Mouse (Mus musculus) megakaryocyte, adult 5-6 weeks (primary cell): ENCODE results near the gene Rmi2. TPM values are rescaled to one million over a fixed set of nuclear protein-coding genes. Genes with fewer than 3 reads are reported as not detected.
A peak's percentile ranks its signal among the peaks of the same experiment; 100 is the strongest.
"Not testable (repeated sequence)": the region's sequence is repeated elsewhere in the genome, so short reads cannot be mapped to it uniquely, and the experiment has no call there.

Source experiments
- ATAC-seq: 2 replicates; pipeline ENCODE4 v1.8.0; 2016; ENCODE audit warnings: mild to moderate bottlenecking, inconsistent platforms; ENCODE audit not compliant: poor library complexity, severe bottlenecking
- total RNA-seq, 2 experiments: library from RNA; stranded (forward) in 1 of 2; stranded (reverse) in 1 of 2; fragments of 153-499, 151-499 nt in 1 of 2; fragments of 221-1000, 200-1000 nt in 1 of 2; gene quantifications; 2 replicates each; pipeline versions ENCODE4 v1.2.3 to v1.2.4; 2015 to 2017

The Rmi2 gene
- total RNA-seq (2015): 3.6 and 4.8 TPM in 2 replicates
- 2.9 TPM in 2 replicates for total RNA-seq (2017)

GRCm38 (mm10) chr16:10834911-10835587 lies at the start of gene Rmi2:
Rmi2 (plus strand) TSS chr16:10835059.
- peak; percentile 77 for ATAC-seq

GRCm38 (mm10) chr16:10785371-10786231 lies 49.3 kb upstream of the Rmi2 start, which contains the start of gene Socs1:
Socs1 (minus strand) TSS chr16:10785536.
- ATAC-seq: peak; percentile 60

- peak; percentile 61 for ATAC-seq
Observed at GRCm38 (mm10) chr16:10786288-10786687, 48.6 kb upstream of the Rmi2 start.

GRCm38 (mm10) chr16:10786782-10787547 lies 47.9 kb upstream of the Rmi2 start:
- ATAC-seq: no peak

- no peak for ATAC-seq
Observed at GRCm38 (mm10) chr16:10787548-10788058, 47.3 kb upstream of the Rmi2 start.

GRCm38 (mm10) chr16:10788271-10788670 lies 46.6 kb upstream of the Rmi2 start, which contains the start of gene Tnp2:
Tnp2 (minus strand) TSS chr16:10788660.
- no peak for ATAC-seq

GRCm38 (mm10) chr16:10788866-10789265 lies 46.0 kb upstream of the Rmi2 start:
- no peak for ATAC-seq

GRCm38 (mm10) chr16:10790702-10791101 lies 44.2 kb upstream of the Rmi2 start, which contains the start of gene Prm3:
Prm3 (minus strand) TSS chr16:10790914.
- ATAC-seq: no peak

GRCm38 (mm10) chr16:10796034-10796433 lies 38.8 kb upstream of the Rmi2 start, which contains the start of gene Prm2:
Prm2 (minus strand) TSS chr16:10796134.
- no peak for ATAC-seq

- not testable (repeated sequence) for ATAC-seq
Observed at GRCm38 (mm10) chr16:10802420-10802819, 32.4 kb upstream of the Rmi2 start.

GRCm38 (mm10) chr16:10805789-10806527 lies 28.9 kb upstream of the Rmi2 start, which contains the start of gene Prm1:
Prm1 (minus strand) TSS chr16:10805839.
- ATAC-seq: no peak

- no peak for ATAC-seq
Observed at GRCm38 (mm10) chr16:10810376-10810775, 24.5 kb upstream of the Rmi2 start.

- peak; percentile 35; the same call in 1 of the 2 replicates for ATAC-seq
Observed at GRCm38 (mm10) chr16:10812865-10813371, 21.9 kb upstream of the Rmi2 start, which contains the start of gene Gm11172. Gm11172 (plus strand) TSS chr16:10812915.

GRCm38 (mm10) chr16:10813726-10814125 lies 21.1 kb upstream of the Rmi2 start:
- no peak for ATAC-seq

GRCm38 (mm10) chr16:10814864-10815263 lies 20.0 kb upstream of the Rmi2 start:
- no peak for ATAC-seq

GRCm38 (mm10) chr16:10818579-10819135 lies 16.2 kb upstream of the Rmi2 start:
- peak; percentile 71 for ATAC-seq

GRCm38 (mm10) chr16:10819966-10820365 lies 14.9 kb upstream of the Rmi2 start:
- no peak for ATAC-seq

GRCm38 (mm10) chr16:10821387-10821786 lies 13.5 kb upstream of the Rmi2 start:
- ATAC-seq: no peak

GRCm38 (mm10) chr16:10824536-10824935 lies 10.3 kb upstream of the Rmi2 start:
- ATAC-seq: no peak
